Mouse (Mus musculus) bone marrow macrophage, adult 2 months (primary cell): ENCODE results near the gene Csgalnact2. TPM values are rescaled to one million over a fixed set of nuclear protein-coding genes. Genes with fewer than 3 reads are reported as not detected.

ENCODE experiments used
- H3K27ac ChIP-seq: 2 replicates; pipeline ENCODE4 v1.5.1; 2012; ENCODE audit warnings: low read depth, low read length; ENCODE audit not compliant: insufficient read depth
- H3K4me1 ChIP-seq: 2 replicates; pipeline ENCODE4 v1.6.1; 2012; ENCODE audit warnings: low read length; ENCODE audit not compliant: control insufficient read depth, insufficient read depth
- H3K4me3 ChIP-seq: 2 replicates; pipeline ENCODE4 v1.5.1; 2012; ENCODE audit warnings: mild to moderate bottlenecking, low read length, moderate library complexity; ENCODE audit not compliant: insufficient read depth
- CTCF ChIP-seq: IDR thresholded peaks from 2 replicates; pipeline ENCODE4 v1.5.1; 2012; ENCODE audit warnings: low read depth, mild to moderate bottlenecking, low read length, moderate library complexity
- POLR2A ChIP-seq: IDR thresholded peaks from 2 replicates; pipeline ENCODE4 v1.6.1; 2012; ENCODE audit warnings: mild to moderate bottlenecking, low read depth, low read length, borderline replicate concordance
- polyA plus RNA-seq: library from polyadenylated mRNA; stranded (reverse); fragments of >200 nt; gene quantifications from 2 replicates; pipeline ENCODE4 v1.2.4, GENCODE M21; 2012; ENCODE audit not compliant: missing spikeins, insufficient read depth, insufficient read length

Gene Csgalnact2
- polyA plus RNA-seq, 1 experiment: 49.9 TPM

DNA sequence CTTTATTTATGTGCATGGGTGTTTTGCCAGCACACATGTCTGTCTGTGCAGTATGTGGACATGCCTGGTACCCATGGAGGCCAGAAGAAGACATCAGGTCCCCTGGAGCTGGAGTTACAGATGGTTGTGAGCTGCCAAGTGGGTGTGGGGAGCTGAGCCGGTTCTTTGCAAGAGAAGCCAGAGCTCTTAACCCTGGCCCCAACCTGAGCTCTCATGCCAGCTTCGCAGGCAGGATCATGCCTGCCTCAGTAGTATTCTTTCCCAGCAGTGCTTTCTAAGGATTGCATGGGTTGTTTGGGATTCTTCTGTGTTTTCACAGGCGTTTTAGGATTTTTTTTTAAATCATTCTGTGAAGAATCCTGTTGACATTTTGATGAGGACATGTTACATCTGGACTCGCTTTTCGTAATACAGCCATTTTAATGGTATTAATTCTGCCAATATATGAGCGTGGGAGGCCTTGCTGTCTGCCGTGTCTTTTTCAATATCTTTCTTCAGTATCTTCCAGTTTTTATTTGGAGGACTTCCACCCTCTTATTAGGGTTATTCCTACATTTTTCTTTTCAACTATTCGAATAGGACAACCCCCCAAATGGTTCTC lies 41.1 kb downstream of the Csgalnact2 start:
- no peak overlapping the region for H3K27ac ChIP-seq
- no peak overlapping the region for H3K4me3 ChIP-seq
- TF ChIP-seq POLR2A (no peak), CTCF (no peak)
- H3K4me1 ChIP-seq: no peaks in the 10 kb centered on the region

DNA sequence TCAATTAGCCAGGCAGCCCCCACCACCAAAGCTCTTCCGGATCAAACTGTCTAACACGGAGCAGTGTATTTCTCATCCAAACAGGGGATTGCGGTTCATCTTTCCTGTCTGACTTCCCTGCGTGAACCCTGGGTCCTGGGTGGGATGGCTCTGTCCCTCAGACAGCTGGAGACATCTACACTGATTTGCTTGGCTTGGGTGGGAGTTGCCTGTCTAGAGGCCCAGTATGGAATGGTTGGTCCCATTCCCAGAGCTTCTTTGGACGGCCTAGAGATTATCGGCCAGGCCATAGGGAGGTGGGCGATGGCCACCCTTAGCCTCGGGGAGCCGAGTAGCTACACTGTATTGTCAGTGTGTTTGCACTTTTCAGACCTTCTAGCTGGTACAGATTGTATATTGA lies 48.1 kb downstream of the Csgalnact2 start:
- TF ChIP-seq CTCF: no peak
- no peak for TF ChIP-seq POLR2A
- no peak overlapping the region for H3K27ac ChIP-seq
- no peak overlapping the region for H3K4me3 ChIP-seq

DNA sequence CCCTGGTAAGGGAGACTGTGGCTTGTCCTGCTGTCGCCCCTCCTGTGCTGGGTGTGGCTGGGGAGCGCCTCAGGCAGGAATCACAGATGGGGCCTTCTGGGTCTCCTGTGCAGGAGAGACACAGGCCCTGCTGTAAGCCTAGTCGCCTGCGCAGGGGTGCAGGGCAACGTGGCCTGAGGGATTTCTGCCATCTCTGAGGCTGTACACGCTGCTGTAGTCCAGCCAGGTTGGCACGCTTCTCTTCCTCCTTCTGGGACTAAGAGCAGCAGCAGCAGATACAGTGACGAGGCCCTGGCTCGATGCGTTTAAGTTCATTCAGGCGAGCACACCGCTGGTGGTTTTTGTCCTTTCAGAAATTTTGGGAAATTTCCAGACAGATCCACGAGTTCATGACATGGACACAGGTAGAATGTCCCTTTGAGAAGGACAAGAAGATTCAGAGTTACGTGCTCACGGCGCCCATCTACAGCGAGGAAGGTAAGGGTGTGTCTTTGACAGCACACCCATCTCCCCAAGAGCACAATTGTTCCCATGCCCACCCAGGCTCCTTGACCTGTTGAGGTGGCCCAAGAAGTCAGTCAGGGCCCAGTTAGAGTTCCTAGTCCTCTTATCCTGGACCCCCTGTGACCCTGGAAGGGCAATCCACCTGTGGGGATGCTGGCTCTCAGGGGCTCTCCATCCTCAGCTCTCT lies 50.0 kb downstream of the Csgalnact2 start:
- H3K4me1 ChIP-seq: no peaks in the 10 kb centered on the region
- no peak overlapping the region for H3K4me3 ChIP-seq
- no peak overlapping the region for H3K27ac ChIP-seq
- TF ChIP-seq POLR2A (no peak), CTCF (no peak)

More for the DNA sequence above, 48.1 kb downstream of the Csgalnact2 start:
- no peaks in the 10 kb centered on the region for H3K4me1 ChIP-seq

DNA sequence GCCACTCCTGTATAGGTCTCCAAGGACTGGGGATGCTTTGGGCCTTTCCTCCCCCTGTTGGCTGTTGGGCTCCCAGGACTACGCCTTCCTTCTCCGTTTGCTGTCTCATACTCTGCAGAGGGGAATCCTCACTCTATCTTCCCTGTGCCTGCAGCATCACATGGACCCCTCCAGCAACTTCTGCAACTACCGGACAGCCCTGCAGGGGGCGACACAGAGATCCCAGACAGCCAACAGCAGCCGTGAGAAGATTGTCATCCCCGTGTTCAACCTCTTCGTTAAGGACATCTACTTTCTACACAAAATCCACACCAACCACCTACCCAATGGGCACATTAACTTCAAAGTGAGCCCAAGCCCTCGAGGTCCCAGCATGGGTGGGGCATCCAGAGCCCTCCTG lies 51.0 kb downstream of the Csgalnact2 start:
- Histone ChIP-seq H3K4me3 (no peak overlapping the region), H3K4me1 (no peaks in the 10 kb centered on the region), H3K27ac (no peak overlapping the region)
- TF ChIP-seq POLR2A (no peak), CTCF (peak; percentile 61)

GRCm38 (mm10) chr6:118084596-118084995 lies 54.3 kb downstream of the Csgalnact2 start:
- no peaks in the 10 kb centered on the region for H3K4me1 ChIP-seq
- TF ChIP-seq POLR2A: no peak
- no peak for TF ChIP-seq CTCF
- no peak overlapping the region for H3K4me3 ChIP-seq
- H3K27ac ChIP-seq: no peak overlapping the region

- no peak for TF ChIP-seq POLR2A
- TF ChIP-seq CTCF: no peak
These were observed 55.3 kb downstream of the Csgalnact2 start for GRCm38 (mm10) chr6:118083608-118084007.

GRCm38 (mm10) chr6:118082384-118082783 lies 56.6 kb downstream of the Csgalnact2 start:
- TF ChIP-seq POLR2A: no peak
- no peak for TF ChIP-seq CTCF
- H3K4me1 ChIP-seq: peaks cover 3% of the 10 kb centered on the region
- H3K27ac ChIP-seq: no peak overlapping the region
- no peak overlapping the region for H3K4me3 ChIP-seq

More at GRCm38 (mm10) chr6:118083608-118084007, 55.3 kb downstream of the Csgalnact2 start:
- H3K4me1 ChIP-seq: no peaks in the 10 kb centered on the region
- H3K27ac ChIP-seq: no peak overlapping the region
- no peak overlapping the region for H3K4me3 ChIP-seq

DNA sequence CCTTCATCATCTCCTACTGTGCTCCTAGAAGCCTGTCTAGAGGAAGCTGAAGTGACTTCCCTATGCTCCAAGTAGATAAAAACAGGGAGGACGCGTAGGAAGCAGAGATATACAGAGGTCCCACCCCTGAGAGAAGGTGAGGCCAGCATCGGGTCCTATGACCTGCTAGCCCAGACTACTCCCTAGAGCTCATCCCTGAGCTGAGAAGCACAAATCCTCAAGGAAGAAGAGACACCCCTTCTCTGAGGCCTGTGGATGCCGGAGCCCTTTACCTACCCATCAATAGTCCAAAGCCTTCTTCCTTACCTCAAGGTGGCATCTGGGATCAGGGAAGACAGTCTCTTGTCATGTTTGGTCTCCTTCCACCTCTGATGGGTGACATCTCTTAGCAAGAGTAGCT lies 58.2 kb downstream of the Csgalnact2 start:
- TF ChIP-seq POLR2A (no peak), CTCF (no peak)
- Histone ChIP-seq H3K27ac (no peak overlapping the region), H3K4me3 (no peak overlapping the region), H3K4me1 (peaks cover 7% of the 10 kb centered on the region)

DNA sequence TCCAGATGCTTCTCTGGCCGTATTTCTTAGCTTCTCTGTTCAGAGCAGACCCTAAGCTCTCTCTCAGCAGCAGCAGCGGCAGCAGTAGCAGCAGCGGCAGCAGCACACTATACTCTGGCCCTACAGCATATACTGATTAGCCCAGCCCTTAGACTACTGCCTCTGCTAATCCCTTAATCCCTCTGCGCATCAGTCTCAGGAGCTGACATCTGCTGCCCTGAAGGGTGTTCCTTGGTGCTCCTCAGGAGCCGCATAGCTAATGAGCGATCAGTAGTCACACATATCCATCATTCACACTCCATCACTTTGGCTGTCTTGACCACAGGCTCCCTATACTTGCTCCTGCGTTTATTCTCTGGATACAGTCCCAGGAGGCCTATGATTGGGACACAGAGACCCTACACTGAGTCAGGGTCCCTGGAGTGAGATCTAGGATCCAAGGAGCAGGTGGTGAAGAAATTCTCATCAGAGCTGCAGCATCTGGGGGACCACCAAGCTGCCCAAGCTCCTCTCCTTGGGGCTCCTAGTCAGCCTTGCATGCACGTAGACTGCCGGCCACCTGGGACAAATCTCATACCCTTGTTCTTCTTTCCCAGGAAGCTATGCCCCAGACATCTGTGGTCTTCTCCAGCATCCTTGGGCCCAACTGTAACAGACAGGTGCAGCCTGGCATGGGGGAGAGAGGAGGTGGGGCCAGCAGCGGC lies 59.0 kb downstream of the Csgalnact2 start:
- TF ChIP-seq POLR2A: no peak
- no peak for TF ChIP-seq CTCF
- Histone ChIP-seq H3K27ac (no peak overlapping the region), H3K4me3 (no peak overlapping the region), H3K4me1 (peaks cover 7% of the 10 kb centered on the region)

GRCm38 (mm10) chr6:118079292-118079691 lies 59.6 kb downstream of the Csgalnact2 start:
- Histone ChIP-seq H3K4me1 (peaks cover 7% of the 10 kb centered on the region), H3K27ac (no peak overlapping the region), H3K4me3 (no peak overlapping the region)
- TF ChIP-seq POLR2A (no peak), CTCF (no peak)
